Mouse (Mus musculus): Measurements from ENCODE around the gene Magel2. TPM values are rescaled to one million over a fixed set of nuclear protein-coding genes. Genes with fewer than 3 reads are reported as not detected.
A peak's percentile ranks its signal among the peaks of the same experiment; 100 is the strongest.

Gene Magel2
- total and polyA plus RNA-seq, 2 experiments from 2014 or later, result 10.5 to 18.1 TPM

- 47% methylated on average over 1 of the region's 1 CpGs for WGBS
- no peak for DNase-seq (ENCODE audit: low spot score)
- H3K4me3 ChIP-seq (ENCODE audit: low read length), result no peak overlapping the region
- no peaks in the 10 kb centered on the region for H3K36me3 ChIP-seq (ENCODE audit: insufficient read depth, low read length)
- H3K4me1 ChIP-seq (ENCODE audit: insufficient read depth, low read length), result no peaks in the 10 kb centered on the region
- H3K4me2 ChIP-seq (ENCODE audit: low read depth, low read length), result no peak overlapping the region
- H3K9me3 ChIP-seq (ENCODE audit: low read length), result no peaks in the 10 kb centered on the region
- no peaks in the 10 kb centered on the region for H3K27me3 ChIP-seq (ENCODE audit: insufficient read depth, low read length)
- no peak for ATAC-seq
- TF ChIP-seq CTCF (IDR thresholded peaks at IDR 0.05; ENCODE audit: low read depth), result no peak
- no peak overlapping the region for H3K27ac ChIP-seq
- no peak overlapping the region for H3K9ac ChIP-seq (replicated peaks; ENCODE audit: low read length)
Observed at GRCm38 (mm10) chr7:62392202-62392601, 15.4 kb downstream of the Magel2 start.

GRCm38 (mm10) chr7:62406573-62407050, 29.8 kb downstream of the Magel2 start:
- peak overlapping the region; percentile 41 for H3K9ac ChIP-seq (replicated peaks; ENCODE audit: low read length)

GRCm38 (mm10) chr7:62407803-62408202, 31.0 kb downstream of the Magel2 start:
- Histone ChIP-seq H3K4me1 (ENCODE audit: insufficient read depth, low read length) (no peaks in the 10 kb centered on the region), H3K9ac (replicated peaks; ENCODE audit: low read length) (no peak overlapping the region), H3K9me3 (ENCODE audit: low read length) (0 out of 2 replicates have a peak, but pooled peaks cover 3% of the 10 kb centered on the region), H3K27me3 (ENCODE audit: insufficient read depth, low read length) (no peaks in the 10 kb centered on the region), H3K4me2 (ENCODE audit: low read depth, low read length) (no peak overlapping the region), H3K4me3 (ENCODE audit: low read length) (no peak overlapping the region), H3K27ac (no peak overlapping the region), H3K36me3 (ENCODE audit: insufficient read depth, low read length) (no peaks in the 10 kb centered on the region)
- DNase-seq (ENCODE audit: low spot score) (no peak), ATAC-seq (no peak)
- WGBS, result 37% methylated on average over 3 of the region's 3 CpGs
- TF ChIP-seq CTCF (IDR thresholded peaks at IDR 0.05; ENCODE audit: low read depth), result no peak

More at GRCm38 (mm10) chr7:62406573-62407050, 29.8 kb downstream of the Magel2 start:
- Histone ChIP-seq H3K9me3 (ENCODE audit: low read length) (0 out of 2 replicates have a peak, but pooled peaks cover 3% of the 10 kb centered on the region), H3K36me3 (ENCODE audit: insufficient read depth, low read length) (no peaks in the 10 kb centered on the region), H3K4me3 (ENCODE audit: low read length) (peak overlapping the region; percentile 29), H3K4me1 (ENCODE audit: insufficient read depth, low read length) (no peaks in the 10 kb centered on the region), H3K27ac (no peak overlapping the region), H3K27me3 (ENCODE audit: insufficient read depth, low read length) (no peaks in the 10 kb centered on the region), H3K4me2 (ENCODE audit: low read depth, low read length) (peak overlapping the region; percentile 52)
- no peak for TF ChIP-seq CTCF (IDR thresholded peaks at IDR 0.05; ENCODE audit: low read depth)
- DNase-seq (ENCODE audit: low spot score) (peak; percentile 61), ATAC-seq (peak; percentile 82)
- 34% methylated on average over 19 of the region's 19 CpGs for WGBS

- no peak for TF ChIP-seq CTCF (IDR thresholded peaks at IDR 0.05; ENCODE audit: low read depth)
- 44% methylated on average over 1 of the region's 1 CpGs for WGBS
Observed at GRCm38 (mm10) chr7:62415222-62415621, 38.4 kb downstream of the Magel2 start.

GRCm38 (mm10) chr7:62416173-62416572, 39.4 kb downstream of the Magel2 start:
- H3K4me1 ChIP-seq (ENCODE audit: insufficient read depth, low read length), result no peaks in the 10 kb centered on the region
- H3K27ac ChIP-seq, result no peak overlapping the region
- no peak overlapping the region for H3K9ac ChIP-seq (replicated peaks; ENCODE audit: low read length)
- H3K4me2 ChIP-seq (ENCODE audit: low read depth, low read length), result 0 out of 2 replicates have a peak overlapping the region, but pooled peaks have one; percentile 0
- no peak for ATAC-seq
- no peak overlapping the region for H3K4me3 ChIP-seq (ENCODE audit: low read length)
- no peaks in the 10 kb centered on the region for H3K36me3 ChIP-seq (ENCODE audit: insufficient read depth, low read length)
- 0 out of 2 replicates have a peak, but pooled peaks cover 8% of the 10 kb centered on the region for H3K9me3 ChIP-seq (ENCODE audit: low read length)
- TF ChIP-seq CTCF (IDR thresholded peaks at IDR 0.05; ENCODE audit: low read depth), result no peak
- no peaks in the 10 kb centered on the region for H3K27me3 ChIP-seq (ENCODE audit: insufficient read depth, low read length)
- DNase-seq (ENCODE audit: low spot score), result no peak

More at GRCm38 (mm10) chr7:62415222-62415621, 38.4 kb downstream of the Magel2 start:
- Histone ChIP-seq H3K4me3 (ENCODE audit: low read length) (no peak overlapping the region), H3K4me1 (ENCODE audit: insufficient read depth, low read length) (no peaks in the 10 kb centered on the region), H3K27me3 (ENCODE audit: insufficient read depth, low read length) (no peaks in the 10 kb centered on the region), H3K4me2 (ENCODE audit: low read depth, low read length) (no peak overlapping the region), H3K36me3 (ENCODE audit: insufficient read depth, low read length) (no peaks in the 10 kb centered on the region), H3K9me3 (ENCODE audit: low read length) (0 out of 2 replicates have a peak, but pooled peaks cover 5% of the 10 kb centered on the region), H3K9ac (replicated peaks; ENCODE audit: low read length) (no peak overlapping the region), H3K27ac (no peak overlapping the region)
- DNase-seq (ENCODE audit: low spot score), result no peak
- no peak for ATAC-seq

GRCm38 (mm10) chr7:62418346-62418745, 41.5 kb downstream of the Magel2 start:
- H3K4me2 ChIP-seq (ENCODE audit: low read depth, low read length), result peak overlapping the region; percentile 60
- no peak overlapping the region for H3K27ac ChIP-seq
- ATAC-seq (no peak), DNase-seq (ENCODE audit: low spot score) (peak; percentile 11)
- TF ChIP-seq CTCF (IDR thresholded peaks at IDR 0.05; ENCODE audit: low read depth), result no peak
- no peaks in the 10 kb centered on the region for H3K4me1 ChIP-seq (ENCODE audit: insufficient read depth, low read length)
- no peaks in the 10 kb centered on the region for H3K27me3 ChIP-seq (ENCODE audit: insufficient read depth, low read length)
- no peaks in the 10 kb centered on the region for H3K36me3 ChIP-seq (ENCODE audit: insufficient read depth, low read length)
- WGBS, result 44% methylated on average over 9 of the region's 9 CpGs
- peak overlapping the region; percentile 80 for H3K9ac ChIP-seq (replicated peaks; ENCODE audit: low read length)
- peak overlapping the region; percentile 72 for H3K4me3 ChIP-seq (ENCODE audit: low read length)
- 0 out of 2 replicates have a peak, but pooled peaks cover 4% of the 10 kb centered on the region for H3K9me3 ChIP-seq (ENCODE audit: low read length)

GRCm38 (mm10) chr7:62419105-62419492, 42.3 kb downstream of the Magel2 start:
- no peaks in the 10 kb centered on the region for H3K36me3 ChIP-seq (ENCODE audit: insufficient read depth, low read length)
- H3K27me3 ChIP-seq (ENCODE audit: insufficient read depth, low read length), result no peaks in the 10 kb centered on the region
- no peak for ATAC-seq
- no peak for TF ChIP-seq CTCF (IDR thresholded peaks at IDR 0.05; ENCODE audit: low read depth)
- H3K9ac ChIP-seq (replicated peaks; ENCODE audit: low read length), result peak overlapping the region; percentile 80
- no peaks in the 10 kb centered on the region for H3K4me1 ChIP-seq (ENCODE audit: insufficient read depth, low read length)
- peak overlapping the region; percentile 60 for H3K4me2 ChIP-seq (ENCODE audit: low read depth, low read length)
- H3K27ac ChIP-seq, result peak overlapping the region; percentile 90
- no peak for DNase-seq (ENCODE audit: low spot score)
- H3K4me3 ChIP-seq (ENCODE audit: low read length), result peak overlapping the region; percentile 72
- H3K9me3 ChIP-seq (ENCODE audit: low read length), result 0 out of 2 replicates have a peak, but pooled peaks cover 4% of the 10 kb centered on the region
- WGBS, result 33% methylated on average over 17 of the region's 17 CpGs

Data from hindbrain, postnatal 0 days (tissue).